Mouse (Mus musculus) embryonic facial prominence, embryonic 14.5 days (tissue): ENCODE measurements at regions not wholly inside any gene's neighbourhood (a gene's known extent, or its start where the extent isn't known, plus 50 kb on each side); places are given as distances from the start of the nearest gene placed in this dataset.

Source experiments
- ATAC-seq: fragments of 200-750 bp; cut with Nextera tagmentation; 2 replicates; pipeline ENCODE4 v1.8.0; 2017; ENCODE audit warnings: low read depth, moderate number of reproducible peaks, moderate TSS enrichment
- DNase-seq: peaks from one replicate; pipeline ENCODE4 v3.0.0-alpha.2; 2015; ENCODE audit warnings: low spot score
- H3K27ac ChIP-seq: fragments of 300-500 bp; sonication (generic); replicated peaks from 2 replicates; pipeline ENCODE4 v1.5.1; 2014; ENCODE audit warnings: low read depth, mild to moderate bottlenecking, low read length, moderate library complexity
- H3K27me3 ChIP-seq: fragments of 300-500 bp; sonication (generic); replicated peaks from 2 replicates; pipeline ENCODE4 v1.6.1; 2014; ENCODE audit warnings: low read length; ENCODE audit not compliant: control insufficient read depth, insufficient read depth
- H3K36me3 ChIP-seq: fragments of 300-500 bp; sonication (generic); 2 replicates; pipeline ENCODE4 v1.6.1; 2014; ENCODE audit warnings: low read length, mixed read lengths; ENCODE audit not compliant: control insufficient read depth, insufficient read depth
- H3K4me1 ChIP-seq: fragments of 300-500 bp; sonication (generic); 2 replicates; pipeline ENCODE4 v1.6.1; 2014; ENCODE audit warnings: antibody characterized with exemption, low read length; ENCODE audit not compliant: control insufficient read depth, insufficient read depth
- H3K4me2 ChIP-seq: fragments of 300-500 bp; sonication (generic); 2 replicates; pipeline ENCODE4 v1.6.1; 2014; ENCODE audit warnings: low read depth, mild to moderate bottlenecking, low read length, moderate library complexity, mixed read lengths
- H3K4me3 ChIP-seq: fragments of 300-500 bp; sonication (generic); 2 replicates; pipeline ENCODE4 v1.5.1; 2014; ENCODE audit warnings: low read depth, mild to moderate bottlenecking, low read length
- H3K9ac ChIP-seq: fragments of 300-500 bp; sonication (generic); 2 replicates; pipeline ENCODE4 v1.6.1; 2014; ENCODE audit warnings: low read depth, mild to moderate bottlenecking, low read length, moderate library complexity, mixed read lengths
- H3K9me3 ChIP-seq: fragments of 300-500 bp; sonication (generic); 2 replicates; pipeline ENCODE4 v1.6.1; 2016; ENCODE audit warnings: low read length; ENCODE audit not compliant: control insufficient read depth
- WGBS: fragments of 180-500 bp; shearing (Covaris S2); extraction: QIAGEN DNeasy Blood & Tissue Kit; methylation state at CpG from one replicate; pipeline ENCODE4 v1.1.7; 2014; 5-methylcytosine and 5-hydroxymethylcytosine counted together

DNA sequence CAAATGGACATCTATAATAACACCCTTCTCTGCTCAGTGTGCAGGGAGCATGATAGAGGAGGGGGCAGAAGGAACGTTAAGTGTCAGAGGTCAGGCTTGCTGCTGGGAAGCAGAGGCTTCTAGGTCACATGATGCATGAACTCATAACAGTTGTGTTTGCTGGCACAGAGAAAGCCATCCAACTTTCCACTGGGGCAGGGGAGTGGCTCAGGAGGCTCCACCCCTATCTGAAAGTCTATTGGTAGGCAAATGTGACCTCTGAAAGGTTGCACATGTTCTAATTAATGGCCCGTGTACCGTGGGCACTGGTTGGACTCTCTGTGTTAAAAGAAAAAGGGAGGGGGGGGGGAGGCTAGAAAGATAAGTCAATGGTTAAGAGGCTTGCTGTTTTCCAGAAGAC lies 224.6 kb downstream of the Slc16a7 start:
- ATAC-seq (no peak), DNase-seq (no peak)
- no peak overlapping the region for H3K4me2 ChIP-seq
- H3K9me3 ChIP-seq = no peaks in the 10 kb centered on the region
- H3K36me3 ChIP-seq = no peaks in the 10 kb centered on the region
- H3K27ac ChIP-seq = no peak overlapping the region
- WGBS = 36% methylated on average over 3 of the region's 3 CpGs
- H3K9ac ChIP-seq = no peak overlapping the region
- no peaks in the 10 kb centered on the region for H3K4me1 ChIP-seq
- no peaks in the 10 kb centered on the region for H3K27me3 ChIP-seq
- H3K4me3 ChIP-seq = no peak overlapping the region

GRCm38 (mm10) chr10:125161077-125161476 lies 228.2 kb downstream of the Slc16a7 start:
- 45% methylated on average over 5 of the region's 5 CpGs for WGBS
- no peaks in the 10 kb centered on the region for H3K36me3 ChIP-seq
- no peaks in the 10 kb centered on the region for H3K4me1 ChIP-seq
- H3K4me3 ChIP-seq = no peak overlapping the region
- ATAC-seq = no peak
- H3K9me3 ChIP-seq = no peaks in the 10 kb centered on the region
- H3K4me2 ChIP-seq = no peak overlapping the region
- no peak overlapping the region for H3K9ac ChIP-seq
- peak; percentile 22 for DNase-seq
- no peaks in the 10 kb centered on the region for H3K27me3 ChIP-seq
- H3K27ac ChIP-seq = no peak overlapping the region

GRCm38 (mm10) chr10:125148753-125149152 lies 240.5 kb downstream of the Slc16a7 start:
- Histone ChIP-seq H3K4me1 (no peaks in the 10 kb centered on the region), H3K9me3 (no peaks in the 10 kb centered on the region), H3K4me3 (no peak overlapping the region), H3K36me3 (no peaks in the 10 kb centered on the region), H3K4me2 (no peak overlapping the region), H3K27me3 (no peaks in the 10 kb centered on the region), H3K9ac (no peak overlapping the region), H3K27ac (no peak overlapping the region)
- ATAC-seq = no peak
- no peak for DNase-seq
- WGBS = 41% methylated on average over 2 of the region's 2 CpGs

- Histone ChIP-seq H3K36me3 (no peaks in the 10 kb centered on the region), H3K9me3 (no peaks in the 10 kb centered on the region), H3K9ac (no peak overlapping the region), H3K4me3 (no peak overlapping the region), H3K27me3 (no peaks in the 10 kb centered on the region), H3K4me2 (no peak overlapping the region), H3K4me1 (no peaks in the 10 kb centered on the region), H3K27ac (no peak overlapping the region)
- no peak for ATAC-seq
- no peak for DNase-seq
These were observed 242.0 kb downstream of the Slc16a7 start for GRCm38 (mm10) chr10:125147239-125147782.

DNA sequence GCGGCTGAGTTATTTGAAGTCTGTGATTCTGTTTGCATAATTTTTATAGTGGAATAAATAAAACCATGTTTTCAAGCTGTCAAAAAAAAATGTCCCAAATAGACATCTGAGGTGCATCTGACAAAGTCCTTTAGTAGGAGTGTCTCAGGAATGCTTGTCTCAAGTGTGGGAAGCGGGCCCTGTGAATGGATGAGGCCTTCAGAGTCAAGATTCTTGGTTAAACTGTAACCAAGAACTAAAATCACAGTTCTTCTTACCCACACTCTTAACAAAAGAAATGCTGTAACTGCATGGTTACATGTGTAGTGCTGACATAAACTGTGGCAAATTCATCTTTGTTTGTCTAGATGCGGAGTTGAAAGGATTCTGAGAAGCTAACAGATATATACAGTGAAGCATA lies 242.9 kb downstream of the Slc16a7 start:
- Histone ChIP-seq H3K9me3 (no peaks in the 10 kb centered on the region), H3K4me1 (no peaks in the 10 kb centered on the region), H3K4me3 (no peak overlapping the region), H3K9ac (no peak overlapping the region), H3K27ac (no peak overlapping the region), H3K36me3 (no peaks in the 10 kb centered on the region), H3K4me2 (no peak overlapping the region), H3K27me3 (no peaks in the 10 kb centered on the region)
- 80% methylated on average over 3 of the region's 3 CpGs for whole genome bisulfite sequencing
- DNase-seq (peak; percentile 9), ATAC-seq (no peak)

- Histone ChIP-seq H3K36me3 (no peaks in the 10 kb centered on the region), H3K9ac (no peak overlapping the region), H3K4me2 (no peak overlapping the region), H3K4me3 (no peak overlapping the region), H3K27me3 (no peaks in the 10 kb centered on the region), H3K27ac (no peak overlapping the region), H3K9me3 (no peaks in the 10 kb centered on the region), H3K4me1 (no peaks in the 10 kb centered on the region)
- no peak for ATAC-seq
- DNase-seq = peak; percentile 45
- WGBS = 68% methylated on average over 4 of the region's 4 CpGs
These were observed 243.5 kb downstream of the Slc16a7 start for GRCm38 (mm10) chr10:125145809-125146208.

DNA sequence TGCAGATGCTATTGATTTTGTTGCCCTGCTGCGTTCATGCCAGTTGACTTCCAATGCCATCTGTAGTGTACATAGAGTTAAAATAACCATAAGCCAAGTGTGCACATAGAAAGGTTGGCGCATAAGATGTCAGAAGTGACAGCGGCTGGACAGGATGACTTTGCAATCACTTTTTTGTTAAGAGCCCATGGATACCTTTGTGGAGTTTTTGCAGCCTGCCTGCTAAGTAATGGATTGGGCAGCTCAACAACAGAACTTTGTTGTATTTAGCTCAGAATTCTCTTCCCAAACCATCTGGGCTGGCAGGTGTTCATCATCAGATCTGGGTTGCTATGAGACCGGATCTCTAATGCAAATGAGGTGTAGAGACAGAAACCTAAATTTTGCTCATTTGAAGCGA lies 267.5 kb downstream of the Slc16a7 start:
- Histone ChIP-seq H3K27me3 (no peaks in the 10 kb centered on the region), H3K9me3 (no peaks in the 10 kb centered on the region), H3K27ac (no peak overlapping the region), H3K4me3 (no peak overlapping the region), H3K4me2 (no peak overlapping the region), H3K9ac (no peak overlapping the region), H3K4me1 (no peaks in the 10 kb centered on the region), H3K36me3 (no peaks in the 10 kb centered on the region)
- ATAC-seq (no peak), DNase-seq (no peak)
- 88% methylated on average over 5 of the region's 5 CpGs for WGBS

- ATAC-seq = no peak
- no peaks in the 10 kb centered on the region for H3K36me3 ChIP-seq
- no peak overlapping the region for H3K27ac ChIP-seq
- no peak overlapping the region for H3K4me2 ChIP-seq
- no peaks in the 10 kb centered on the region for H3K4me1 ChIP-seq
- peak; percentile 32 for DNase-seq
- H3K9me3 ChIP-seq = no peaks in the 10 kb centered on the region
- H3K27me3 ChIP-seq = no peaks in the 10 kb centered on the region
- 29% methylated on average over 1 of the region's 1 CpGs for WGBS
- no peak overlapping the region for H3K9ac ChIP-seq
- no peak overlapping the region for H3K4me3 ChIP-seq
These were observed 274.9 kb downstream of the Slc16a7 start for GRCm38 (mm10) chr10:125114318-125114717.

DNA sequence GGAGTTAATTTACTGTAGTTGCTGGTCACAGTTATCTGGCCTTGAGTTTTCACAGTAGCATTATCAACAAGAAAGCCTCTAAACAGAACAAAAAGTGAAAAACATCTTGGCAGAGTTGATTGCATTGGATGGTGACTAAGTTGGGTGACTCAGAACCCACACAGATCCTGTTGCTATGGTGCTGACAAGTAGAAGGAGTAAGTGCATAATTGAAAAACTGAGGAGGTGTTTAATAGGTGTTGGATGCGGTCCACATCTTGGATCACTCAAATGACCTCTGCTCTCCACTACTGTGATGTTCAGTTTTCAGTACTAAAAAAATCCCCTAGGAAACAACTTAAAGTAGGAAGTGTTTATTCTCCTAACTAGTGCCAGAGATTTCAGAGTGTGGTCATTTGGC lies 280.3 kb downstream of the Slc16a7 start:
- no peak for DNase-seq
- Histone ChIP-seq H3K27ac (no peak overlapping the region), H3K27me3 (no peaks in the 10 kb centered on the region), H3K9me3 (no peaks in the 10 kb centered on the region), H3K4me3 (no peak overlapping the region), H3K9ac (no peak overlapping the region), H3K36me3 (no peaks in the 10 kb centered on the region), H3K4me2 (no peak overlapping the region), H3K4me1 (no peaks in the 10 kb centered on the region)
- no peak for ATAC-seq
- WGBS = 78% methylated on average over 1 of the region's 1 CpGs
